Mouse (Mus musculus) urinary bladder, postnatal 10 days (tissue): ENCODE results near the gene B3gat2.

Experiments used
- DNase-seq: peaks from one replicate; pipeline ENCODE4 v3.0.0; 2022; ENCODE audit warnings: low spot score

Gene B3gat2

DNA sequence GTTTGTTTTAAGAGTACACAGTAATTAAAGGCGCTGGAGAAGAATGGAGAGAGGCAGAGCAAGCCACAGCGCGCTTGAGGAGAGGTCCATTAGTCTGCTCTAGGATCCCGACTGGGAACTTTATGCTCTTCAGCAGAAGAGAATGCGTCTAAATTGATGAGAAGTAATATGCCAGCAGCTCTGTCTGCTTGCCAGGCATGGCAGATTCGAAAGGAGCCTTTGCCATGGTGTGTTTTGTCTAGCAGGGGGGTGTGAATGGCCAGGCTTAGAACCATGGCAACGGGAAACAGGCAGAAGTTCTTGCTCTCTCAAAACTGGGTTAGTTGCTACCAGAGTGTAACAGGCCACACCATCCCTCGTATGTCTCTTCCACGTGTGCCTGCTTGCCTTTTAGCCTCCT, 73.3 kb downstream of the B3gat2 start:
- no peak for DNase-seq

DNA sequence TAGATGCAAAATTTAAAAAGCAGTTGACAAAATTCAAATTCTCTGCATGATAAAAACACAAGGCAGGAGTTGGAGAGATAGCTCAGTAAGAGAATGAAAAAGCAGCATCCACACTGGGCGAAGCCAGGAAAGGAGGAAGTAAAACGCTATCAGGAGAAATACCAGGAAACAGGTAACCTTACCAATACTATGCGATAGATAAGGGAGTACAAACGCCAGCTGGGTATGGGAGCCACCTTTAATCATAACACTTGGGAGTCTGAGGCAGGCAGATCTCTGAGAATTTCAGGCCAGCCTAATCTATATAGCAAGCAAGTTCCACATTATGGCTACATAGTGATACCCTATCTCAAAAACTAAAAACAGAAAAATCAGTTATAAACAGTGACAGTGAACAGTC, 75.1 kb downstream of the B3gat2 start:
- no peak for DNase-seq

DNA sequence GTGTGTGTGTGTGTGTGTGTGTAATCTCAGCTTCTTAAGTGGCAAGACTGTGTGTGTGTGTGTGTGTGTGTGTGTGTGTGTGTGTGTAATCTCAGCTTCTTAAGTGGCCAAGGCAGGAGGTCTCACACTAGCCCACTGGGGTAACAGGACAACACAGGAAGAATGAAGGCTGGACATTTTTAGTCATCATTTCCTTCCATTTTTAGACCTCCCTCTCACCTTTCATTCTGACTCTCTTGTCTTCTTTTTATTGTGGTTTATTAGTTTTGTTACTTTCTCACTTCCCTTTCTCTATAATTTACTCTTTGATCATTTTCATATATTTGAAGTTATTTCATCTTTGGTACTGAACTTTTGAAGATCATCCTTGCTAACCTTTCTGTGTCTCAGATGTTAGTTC, 79.4 kb downstream of the B3gat2 start:
- DNase-seq: no peak

DNA sequence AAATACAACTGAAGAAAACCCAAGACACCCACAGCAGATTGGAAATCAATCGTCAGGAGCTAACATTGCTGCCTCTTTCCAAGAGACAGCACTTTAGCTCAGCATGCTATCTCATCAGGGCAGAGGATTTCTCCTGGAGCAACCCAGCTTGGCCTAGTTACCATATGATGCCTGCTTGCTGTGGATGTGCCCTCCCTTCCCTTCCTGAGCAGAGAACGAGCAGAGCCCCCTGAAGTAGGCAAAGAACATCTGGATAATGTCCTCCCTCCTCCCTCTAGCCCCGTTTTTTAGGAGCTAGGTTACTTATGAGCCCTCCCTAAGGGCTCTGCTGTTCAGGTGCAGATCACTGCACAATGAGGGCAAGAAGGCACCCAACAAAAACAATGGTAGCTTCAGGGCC, 81.1 kb downstream of the B3gat2 start:
- DNase-seq: no peak

DNA sequence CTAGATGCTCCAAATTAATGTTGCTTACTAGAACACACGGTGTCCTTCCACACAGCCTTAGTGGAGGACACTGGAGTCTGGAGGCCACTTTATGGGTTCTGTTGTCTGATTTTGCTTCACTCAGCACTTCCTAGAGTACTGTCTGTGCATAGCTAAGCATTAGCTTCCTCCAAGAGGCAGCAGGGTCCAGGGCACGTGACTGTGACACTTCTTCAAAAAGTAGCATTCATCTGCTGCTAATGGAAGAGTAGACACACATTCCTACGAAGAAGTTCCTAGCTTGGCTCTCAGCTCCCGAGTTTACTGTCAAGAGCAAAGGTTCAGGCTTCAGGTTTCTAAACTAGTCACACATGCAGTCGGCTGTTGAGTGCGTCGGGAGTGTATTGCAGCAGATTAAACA, 82.2 kb downstream of the B3gat2 start:
- DNase-seq: no peak

DNA sequence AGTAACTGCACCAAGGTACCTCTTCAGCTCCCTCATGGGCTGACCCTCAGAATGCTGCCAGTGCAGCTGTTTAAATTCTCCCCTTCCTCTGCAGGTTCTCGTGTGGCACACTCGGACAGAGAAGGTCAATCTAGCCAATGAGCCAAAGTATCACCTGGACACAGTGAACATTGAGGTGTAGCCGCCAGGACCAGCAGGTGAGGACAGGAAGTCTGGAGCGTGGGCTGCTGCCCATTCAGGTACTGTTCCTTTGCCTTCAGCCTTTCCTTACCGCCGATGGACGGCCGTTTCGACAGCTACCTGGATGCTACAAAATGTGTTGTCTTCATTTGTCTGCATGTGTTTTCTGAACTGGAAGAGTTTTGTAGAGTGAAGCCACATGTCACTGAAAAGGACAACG, 83.5 kb downstream of the B3gat2 start:
- no peak for DNase-seq

DNA sequence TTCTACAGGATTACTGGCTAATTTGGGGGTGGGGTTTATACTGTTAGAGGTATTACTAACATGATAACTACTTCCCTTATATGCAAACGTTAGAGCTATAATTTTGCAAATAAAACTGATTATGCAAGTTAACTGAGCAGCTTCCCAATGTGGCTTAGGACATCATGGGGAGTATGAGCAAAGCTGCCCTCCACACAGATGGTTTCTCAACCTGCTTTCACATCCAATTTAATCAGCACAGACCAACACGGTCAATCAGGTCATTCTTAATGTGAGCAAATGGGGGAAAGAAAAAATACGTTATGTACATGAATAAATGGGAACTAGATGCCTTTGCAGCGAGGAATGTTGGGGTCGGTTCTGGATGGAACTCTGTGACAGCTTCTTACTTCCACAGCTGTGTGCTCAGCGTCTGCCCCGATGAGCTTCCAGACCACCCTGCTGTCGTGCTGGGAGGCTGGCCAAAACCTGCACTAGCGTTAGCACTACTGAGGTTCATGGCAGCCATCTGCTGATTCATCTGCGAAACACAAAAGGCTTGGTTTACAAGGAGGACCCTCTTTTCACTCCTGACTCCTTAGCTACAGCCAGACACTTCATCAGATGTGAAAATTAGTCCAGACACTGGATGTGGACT, 84.6 kb downstream of the B3gat2 start:
- DNase-seq: no peak

DNA sequence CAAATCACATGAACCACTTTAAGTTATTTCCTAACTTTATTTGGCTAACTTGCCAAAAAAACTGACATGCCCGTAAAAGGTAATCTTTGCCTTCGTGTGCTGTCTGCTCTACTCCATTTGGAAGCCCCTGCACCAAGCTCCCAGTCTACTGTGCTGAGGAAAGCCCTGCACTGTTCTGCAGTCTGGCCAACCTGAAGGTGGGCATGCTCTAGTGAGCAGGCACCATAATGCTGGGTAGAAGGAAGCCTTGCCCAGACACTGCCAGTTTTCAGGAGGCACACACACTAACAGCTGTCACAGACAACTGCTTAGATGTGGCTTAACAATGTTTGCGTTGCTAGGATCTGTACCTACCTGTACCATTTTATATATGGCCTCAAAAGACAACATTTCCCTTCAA, 94.1 kb downstream of the B3gat2 start:
- DNase-seq: no peak

DNA sequence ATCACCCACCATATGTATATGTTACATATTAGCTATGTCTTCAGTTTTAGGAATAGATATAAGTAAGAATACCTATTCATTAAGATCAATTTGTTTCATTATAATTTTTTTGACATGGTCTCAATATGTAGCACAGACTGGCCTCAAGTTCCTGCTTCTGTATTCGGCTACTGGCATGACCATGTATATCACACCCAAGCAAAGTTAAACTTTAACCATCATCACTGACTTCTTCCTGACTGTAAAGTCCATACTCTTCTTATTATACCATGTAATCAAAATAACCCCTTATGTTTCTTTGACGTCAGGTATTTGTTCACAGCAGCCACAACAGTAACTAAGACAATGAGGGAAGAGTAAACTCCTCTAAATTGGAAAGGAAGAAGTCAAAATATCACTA, 99.4 kb downstream of the B3gat2 start:
- DNase-seq: no peak

DNA sequence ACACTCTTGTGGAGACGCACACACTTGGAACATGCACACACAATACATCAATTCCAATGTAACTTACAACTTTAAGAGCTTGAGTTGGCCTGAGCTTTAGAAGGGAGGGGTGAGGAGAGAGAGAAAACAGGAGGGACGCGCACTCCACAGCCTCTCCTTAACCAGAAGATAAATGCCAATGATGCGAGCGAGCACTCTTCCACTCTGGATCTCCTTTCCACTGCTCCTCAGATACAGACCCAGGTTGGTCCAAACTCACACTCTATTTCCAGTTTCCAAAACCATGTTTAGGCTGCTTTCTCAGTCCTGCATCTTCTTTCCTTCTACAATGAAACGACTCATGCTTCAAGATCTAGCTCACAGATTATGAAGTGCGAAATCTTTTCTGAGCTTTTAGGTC, 104.0 kb downstream of the B3gat2 start:
- DNase-seq: no peak

DNA sequence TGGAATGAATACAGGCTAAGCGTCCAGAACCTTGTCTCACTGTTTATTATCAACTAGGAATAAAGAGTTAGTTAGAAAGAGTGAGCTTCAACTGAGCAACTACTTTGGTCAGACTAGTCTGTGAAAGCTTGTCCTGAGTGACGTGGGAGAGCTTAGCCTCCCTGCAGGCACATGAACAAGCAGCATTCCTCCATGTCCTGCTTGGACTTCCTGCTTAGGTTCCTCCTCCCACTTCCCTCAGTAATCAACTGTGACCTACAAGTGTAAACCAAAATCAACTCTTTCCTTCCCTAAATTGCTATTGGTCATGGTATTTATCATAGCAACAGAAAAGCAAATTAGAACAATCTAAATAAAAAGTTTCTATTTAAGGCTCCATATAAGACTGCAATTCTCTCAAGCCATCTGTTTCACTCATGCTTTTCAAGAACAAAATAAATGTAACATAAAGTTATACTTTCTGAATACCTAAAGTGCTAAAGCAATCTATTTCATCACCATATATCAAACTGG, 105.9 kb downstream of the B3gat2 start:
- no peak for DNase-seq

DNA sequence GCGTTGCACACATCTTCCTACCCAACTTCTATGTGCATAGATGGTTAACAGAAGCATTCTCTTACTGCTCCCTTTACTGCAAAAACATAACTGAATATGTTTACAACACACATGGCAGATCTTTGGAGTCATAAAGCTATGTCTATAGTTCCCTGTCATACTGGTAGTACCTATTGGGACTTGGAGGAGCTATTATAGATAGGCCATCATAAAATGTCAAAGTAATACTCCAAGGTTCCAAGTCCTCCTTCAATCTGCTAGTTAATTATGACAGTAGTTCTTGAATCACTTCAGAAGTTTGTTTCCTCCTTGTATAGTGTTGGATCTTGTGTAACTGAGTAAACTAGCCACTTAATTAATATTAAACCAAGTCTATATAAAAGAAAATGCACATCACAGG, 110.6 kb downstream of the B3gat2 start:
- DNase-seq: no peak

DNA sequence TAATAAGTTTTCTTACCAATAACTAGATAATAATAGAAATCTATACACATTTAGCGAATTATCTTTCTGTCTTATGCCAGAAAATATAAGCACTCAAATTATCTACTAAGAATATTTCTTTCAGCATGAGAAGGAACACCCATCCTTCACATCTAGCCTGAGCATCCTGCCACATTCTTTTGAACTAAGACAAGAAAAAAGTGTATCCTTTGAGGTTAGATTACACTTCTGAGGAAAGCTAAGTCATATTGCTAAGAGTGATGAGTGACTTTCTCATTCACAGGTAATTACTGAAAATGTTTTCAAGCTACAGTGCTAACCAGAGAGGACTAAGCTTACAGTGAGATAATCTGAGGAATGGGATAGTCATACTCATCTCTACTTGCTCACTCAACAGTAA, 121.1 kb downstream of the B3gat2 start:
- no peak for DNase-seq

DNA sequence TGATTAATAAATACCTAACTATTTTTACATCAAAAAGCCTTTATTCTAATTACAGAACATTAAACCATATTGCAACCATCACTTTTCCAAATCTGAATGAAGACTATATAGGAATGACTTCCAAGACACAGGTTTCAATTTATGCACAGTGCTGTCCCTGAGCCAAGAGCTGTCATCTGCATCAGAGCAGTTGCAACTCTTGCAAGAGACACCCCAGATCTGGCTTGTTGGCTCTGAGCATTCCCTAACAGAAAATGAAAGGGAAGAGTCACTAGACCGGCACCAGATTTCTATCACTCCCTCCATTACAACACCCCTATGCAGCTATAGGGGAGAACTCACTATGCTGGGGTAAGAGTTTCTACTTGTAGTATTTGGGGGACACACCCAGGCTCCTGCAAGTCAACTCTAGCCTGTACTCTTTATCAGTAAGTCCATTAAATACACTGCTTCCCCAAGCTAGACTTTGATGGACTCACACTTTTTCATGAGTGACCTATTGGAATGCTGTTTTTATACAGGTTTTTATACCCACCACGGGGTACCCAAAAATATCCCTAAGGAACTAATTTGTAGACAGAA, 122.6 kb downstream of the B3gat2 start:
- DNase-seq: no peak

DNA sequence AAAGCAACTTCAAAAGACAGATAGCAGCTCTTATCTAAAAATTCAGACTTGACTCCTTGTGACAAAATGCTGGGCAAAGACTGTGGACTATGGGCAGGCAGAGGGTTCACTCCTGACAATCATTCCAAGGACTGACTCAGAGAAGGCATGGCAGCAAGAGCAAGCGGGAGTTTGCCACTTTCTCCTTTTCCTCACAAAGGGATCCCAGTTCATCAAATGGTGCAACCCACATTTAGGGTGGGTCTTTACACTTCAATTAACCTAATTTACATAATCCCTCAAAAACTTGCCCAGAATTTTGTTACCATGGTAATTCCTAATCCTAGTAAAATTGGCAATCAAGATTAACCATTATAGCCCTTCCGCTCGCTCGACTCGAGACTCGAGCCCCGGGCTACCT, 123.4 kb downstream of the B3gat2 start:
- DNase-seq: no peak

DNA sequence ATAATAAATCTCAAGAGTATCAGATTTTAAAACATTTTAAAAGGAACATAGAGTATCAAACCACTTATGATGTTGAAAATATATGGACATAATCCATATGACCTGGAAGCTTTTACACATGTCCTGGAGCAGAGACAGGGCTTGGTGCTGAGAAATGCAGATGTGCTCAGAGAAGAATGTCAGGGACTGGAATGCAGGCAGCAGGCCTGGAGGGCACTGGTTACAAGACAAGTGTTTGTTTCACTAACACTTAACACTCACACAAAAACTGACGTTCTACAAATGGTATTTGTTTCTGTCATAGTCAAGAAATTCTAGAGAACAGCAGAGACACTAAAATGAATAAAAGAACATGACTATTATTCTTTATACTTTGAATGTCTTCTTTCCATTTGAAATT, 130.5 kb downstream of the B3gat2 start:
- no peak for DNase-seq
